Comparison of ENCODE assay signal across 12 mouse cellular contexts in genomic region chr5:139546771-139547420, GRCm38 (mm10). TPM values are rescaled to one million over a fixed set of nuclear protein-coding genes. Genes with fewer than 3 reads are reported as not detected.
DNase-seq lines count a peak whose midpoint lies in the region; ATAC-seq and TF ChIP-seq lines count a peak whose summit lies in the region.
"Had no signal": no experiment of that assay in that cellular context is flagged by ENCODE, and none has a peak within 500 bp of the region (broad histone marks: within the 10 kb centered on the region; RNA-seq: fewer than 3 reads in every experiment).

No protein-coding gene starts in this region.

- H3K4me2 ChIP-seq in kidney, embryonic 16.5 days (replicated peaks; ENCODE audit: low read depth, low read length) = peak overlapping the region; percentile 58
- H3K4me2 ChIP-seq in midbrain, embryonic 16.5 days (ENCODE audit: low read length) = peak overlapping the region; percentile 61
- no peak overlapping the region for H3K4me2 ChIP-seq in stomach, postnatal 0 days (replicated peaks; ENCODE audit: low read depth)
- H3K4me2 ChIP-seq: stomach, embryonic 15.5 days had no signal

- TF ChIP-seq EP300 in stomach, postnatal 0 days (optimal IDR thresholded peaks at IDR 0.05) = no peak

- H3K9me3 ChIP-seq in kidney, embryonic 16.5 days (ENCODE audit: low read length) = no peaks in the 10 kb centered on the region
- H3K9me3 ChIP-seq in hindbrain, embryonic 10.5 days = no peaks in the 10 kb centered on the region
- no peaks in the 10 kb centered on the region for H3K9me3 ChIP-seq in midbrain, embryonic 16.5 days (replicated peaks; ENCODE audit: control insufficient read depth, low read length, poor library complexity, severe bottlenecking)
- no peaks in the 10 kb centered on the region for H3K9me3 ChIP-seq in stomach, postnatal 0 days (ENCODE audit: control insufficient read depth, low read length)
- H3K9me3 ChIP-seq: stomach, embryonic 15.5 days had no signal

- H3K36me3 ChIP-seq in kidney, embryonic 16.5 days (ENCODE audit: insufficient read depth, low read length) = no peaks in the 10 kb centered on the region
- 0 out of 2 replicates have a peak, but pooled peaks cover 4% of the 10 kb centered on the region for H3K36me3 ChIP-seq in hindbrain, embryonic 10.5 days
- H3K36me3 ChIP-seq in midbrain, embryonic 16.5 days (ENCODE audit: control insufficient read depth, insufficient read depth, low read length) = no peaks in the 10 kb centered on the region
- no peaks in the 10 kb centered on the region for H3K36me3 ChIP-seq in stomach, postnatal 0 days (ENCODE audit: control insufficient read depth, insufficient read depth, low read length)
- H3K36me3 ChIP-seq: stomach, embryonic 15.5 days had no signal

- no peak for TF ChIP-seq CTCF in stomach, postnatal 0 days (IDR thresholded peaks at IDR 0.05; ENCODE audit: low read depth)

- under 1% methylated on average over 61 of the region's 68 CpGs for WGBS in kidney, embryonic 16.5 days
- under 1% methylated on average over 68 of the region's 68 CpGs for WGBS in hindbrain, embryonic 10.5 days
- under 1% methylated on average over 57 of the region's 68 CpGs for WGBS in midbrain, embryonic 16.5 days
- under 1% methylated on average over 66 of the region's 68 CpGs for WGBS in stomach, postnatal 0 days

- H3K4me3 ChIP-seq in kidney, embryonic 16.5 days (ENCODE audit: low read length) = peak overlapping the region; percentile 60
- H3K4me3 ChIP-seq in hindbrain, embryonic 10.5 days = peak overlapping the region; percentile 41
- peak overlapping the region; percentile 52 for H3K4me3 ChIP-seq in midbrain, embryonic 16.5 days (ENCODE audit: low read depth, low read length)
- no peak overlapping the region for H3K4me3 ChIP-seq in stomach, postnatal 0 days (ENCODE audit: low read depth, low read length)
- H3K4me3 ChIP-seq: myocyte; stomach, embryonic 15.5 days had no signal

- peak overlapping the region; percentile 84 for H3K27ac ChIP-seq in kidney, embryonic 16.5 days (ENCODE audit: low read length)
- H3K27ac ChIP-seq in hindbrain, embryonic 10.5 days = peak overlapping the region; percentile 83
- H3K27ac ChIP-seq in midbrain, embryonic 16.5 days (ENCODE audit: low read length) = peak overlapping the region; percentile 87
- no peak overlapping the region for H3K27ac ChIP-seq in stomach, postnatal 0 days (replicated peaks)
- H3K27ac ChIP-seq: stomach, embryonic 15.5 days had no signal

- intact Hi-C loops in gastrocnemius, postnatal 14 days (cut with DNase I; ENCODE audit: low total_unique reads) = no loop called here

- H3K27me3 ChIP-seq in kidney, embryonic 16.5 days (ENCODE audit: insufficient read depth, low read length) = peaks cover 89% of the 10 kb centered on the region
- H3K27me3 ChIP-seq in hindbrain, embryonic 10.5 days (ENCODE audit: insufficient read depth, poor library complexity, severe bottlenecking) = peaks cover 100% of the 10 kb centered on the region
- peaks cover 23% of the 10 kb centered on the region for H3K27me3 ChIP-seq in midbrain, embryonic 16.5 days (ENCODE audit: control insufficient read depth, insufficient read depth, low read depth, low read length)
- peaks cover 36% of the 10 kb centered on the region for H3K27me3 ChIP-seq in stomach, postnatal 0 days (ENCODE audit: control insufficient read depth, insufficient read depth, low read length)

- DNase-seq in kidney, adult 9 months = no peak
- DNase-seq in cerebellum, postnatal 36 days = peak; percentile 51 to 76
- DNase-seq in hindbrain, embryonic 10.5 days (ENCODE audit: low spot score) = peak; percentile 67
- no peak for DNase-seq in left cerebral cortex, adult 8-10 months (ENCODE audit: low spot score in 2 of 2)
- no peak for DNase-seq in stomach, postnatal 0 days (ENCODE audit: low spot score)
- DNase-seq in gastrocnemius, postnatal 14 days = no peak

- ATAC-seq in kidney, embryonic 16.5 days (ENCODE audit: low FRiP score, low TSS enrichment) = no peak
- no peak for ATAC-seq in midbrain, embryonic 16.5 days
- no peak for ATAC-seq in stomach, postnatal 0 days (ENCODE audit: low FRiP score, low TSS enrichment)

- peaks cover 11% of the 10 kb centered on the region; the same call in 1 of the 2 replicates for H3K4me1 ChIP-seq in kidney, embryonic 16.5 days (ENCODE audit: insufficient read depth, low read length)
- peaks cover 44% of the 10 kb centered on the region for H3K4me1 ChIP-seq in hindbrain, embryonic 10.5 days (replicated peaks)
- H3K4me1 ChIP-seq in midbrain, embryonic 16.5 days (ENCODE audit: control insufficient read depth, insufficient read depth, low read length) = peaks cover 4% of the 10 kb centered on the region; the same call in 1 of the 2 replicates
- H3K4me1 ChIP-seq in stomach, postnatal 0 days (replicated peaks; ENCODE audit: control insufficient read depth, insufficient read depth) = no peaks in the 10 kb centered on the region

- H3K9ac ChIP-seq in kidney, embryonic 16.5 days (replicated peaks; ENCODE audit: low read length) = peak overlapping the region; percentile 80
- H3K9ac ChIP-seq in midbrain, embryonic 16.5 days (ENCODE audit: low read depth, low read length) = peak overlapping the region; percentile 67
- no peak overlapping the region for H3K9ac ChIP-seq in stomach, postnatal 0 days (ENCODE audit: low read length)
- H3K9ac ChIP-seq: stomach, embryonic 15.5 days had no signal

RNA-seq across cellular contexts. Expression of gene Uncx, which starts 3.6 kb away (rescaled TPM):
- 52.8 and 65.4 TPM in 2 replicates for polyA plus RNA-seq in kidney, embryonic 16.5 days (2015; fragmentation: Nextera tagmentation; extraction: Ambion mirVana)
- polyA plus RNA-seq in hindbrain, embryonic 10.5 days (2016; fragmentation: Nextera tagmentation; extraction: Ambion mirVana) = 14.0 and 61.1 TPM in 2 replicates
- polyA plus RNA-seq in midbrain, embryonic 16.5 days (2015; fragmentation: Nextera tagmentation; extraction: Ambion mirVana) = 22.5 and 23.8 TPM in 2 replicates
- total RNA-seq in left cerebral cortex, adult 8-10 months (2022) = under 1 TPM in 3 of 4 experiments, not detected in 1; 0.14 to 0.74 (median 0.14) TPM
- not detected in 2 replicates for polyA plus RNA-seq in stomach, postnatal 0 days (2015; fragmentation: Nextera tagmentation; extraction: Ambion mirVana)
- not detected for total RNA-seq in gastrocnemius, postnatal 14 days (2021)
- total RNA-seq: gastrocnemius, postnatal 4 days; liver, adult 2 months had no signal
- polyA plus RNA-seq: liver, adult 2 months; myocyte had no signal

Comparison
In these comparisons a context has a peak if more than half of its experiments do, and no peak if none do; other contexts are left out.
1. DNase-seq: peak in cerebellum, postnatal 36 days (2 of 2) and hindbrain, embryonic 10.5 days (single experiment); none in kidney, adult 9 months (single experiment), left cerebral cortex, adult 8-10 months (0 of 2), stomach, postnatal 0 days (single experiment) and gastrocnemius, postnatal 14 days (single experiment).
2. RNA of gene Uncx, which starts 3.6 kb away (polyA plus RNA-seq): 14.0 to 61.1 TPM in hindbrain, embryonic 10.5 days, 52.8 to 65.4 TPM in kidney, embryonic 16.5 days and 22.5 to 23.8 TPM in midbrain, embryonic 16.5 days; not detected in stomach, postnatal 0 days; every median in the first group is over 10 times any median in the second.